Mouse (Mus musculus) cerebellum, adult 8-10 months (tissue): ENCODE data around the gene Gm29866.
"Not testable (repeated sequence)": the region's sequence is repeated elsewhere in the genome, so short reads cannot be mapped to it uniquely, and the experiment has no call there.

Experiments
- DNase-seq: peaks from one replicate; pipeline ENCODE4 v3.0.0; 2022

Gene Gm29866

DNA sequence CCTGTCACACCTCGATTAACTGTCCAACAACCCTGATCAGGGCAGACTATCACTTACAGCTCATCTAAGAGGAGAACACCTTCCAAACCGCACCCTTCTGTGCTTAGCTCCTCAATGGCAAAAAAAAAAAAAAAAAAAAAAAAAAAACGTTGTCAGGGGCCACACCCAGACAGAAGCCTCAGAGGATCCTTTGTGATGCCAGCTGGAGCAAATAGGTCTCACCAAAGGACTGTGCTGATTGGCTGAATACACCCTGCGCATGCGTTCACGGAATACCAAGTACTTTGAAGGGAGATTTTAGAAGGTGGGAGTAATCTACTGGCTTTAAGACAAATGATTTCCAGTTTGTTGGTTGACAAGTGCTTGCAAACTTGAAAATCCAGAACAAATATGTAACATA lies at the start of gene Gm29866:
Gene Gm29866 (minus strand): TSS at position 101 of the 400 bp plus-strand sequence.
- not testable (repeated sequence) for DNase-seq
